Mouse (Mus musculus) cerebellum, adult 2 months (tissue): ENCODE measurements around the gene Ltbp1. TPM values are rescaled to one million over a fixed set of nuclear protein-coding genes. Genes with fewer than 3 reads are reported as not detected.

Experiments
- DNase-seq, 2 experiments: peaks; one replicate each; pipeline ENCODE4 v3.0.0; 2021
- H3K27ac ChIP-seq: fragments of 200-500 bp; 2 replicates; pipeline ENCODE4 v1.5.1; 2012; ENCODE audit warnings: low read length, control low read depth, inconsistent platforms; ENCODE audit not compliant: insufficient read depth
- H3K27me3 ChIP-seq: fragments of 200-500 bp; 2 replicates; pipeline ENCODE4 v1.6.1; 2012; ENCODE audit warnings: inconsistent platforms, mild to moderate bottlenecking, low read length, moderate library complexity; ENCODE audit not compliant: control insufficient read depth, insufficient read depth
- H3K4me1 ChIP-seq: fragments of 200-500 bp; 2 replicates; pipeline ENCODE4 v1.6.1; 2011; ENCODE audit warnings: low read length; ENCODE audit not compliant: control insufficient read depth, insufficient read depth
- H3K4me3 ChIP-seq: fragments of 200-500 bp; replicated peaks from 2 replicates; pipeline ENCODE3; 2011; ENCODE audit warnings: mild to moderate bottlenecking, low read depth, low read length, control low read depth; ENCODE audit not compliant: insufficient read depth
- CTCF ChIP-seq: fragments of 200-500 bp; IDR thresholded peaks from 2 replicates; pipeline ENCODE4 v1.5.1; 2011; ENCODE audit warnings: low read depth, mild to moderate bottlenecking, control low read depth, low read length, moderate library complexity, borderline replicate concordance; ENCODE audit not compliant: insufficient read depth
- POLR2A ChIP-seq: fragments of 200-500 bp; IDR thresholded peaks from 2 replicates; pipeline ENCODE4 v1.6.1; 2011; ENCODE audit warnings: low read length, control low read depth, borderline replicate concordance; ENCODE audit not compliant: insufficient read depth
- WGBS: fragments of 180-500 bp; shearing (Covaris S2); methylation state at CpG from one replicate; pipeline ENCODE4 v1.1.7; 2018; 5-methylcytosine and 5-hydroxymethylcytosine counted together
- polyA plus RNA-seq: library from polyadenylated mRNA; depleted of rRNA; stranded (reverse); fragments of >200 nt; gene quantifications from 2 replicates; pipeline ENCODE4 v1.2.3, GENCODE M21; 2012

Gene Ltbp1
- polyA plus RNA-seq, 1 experiment, result 1.8 TPM

DNA sequence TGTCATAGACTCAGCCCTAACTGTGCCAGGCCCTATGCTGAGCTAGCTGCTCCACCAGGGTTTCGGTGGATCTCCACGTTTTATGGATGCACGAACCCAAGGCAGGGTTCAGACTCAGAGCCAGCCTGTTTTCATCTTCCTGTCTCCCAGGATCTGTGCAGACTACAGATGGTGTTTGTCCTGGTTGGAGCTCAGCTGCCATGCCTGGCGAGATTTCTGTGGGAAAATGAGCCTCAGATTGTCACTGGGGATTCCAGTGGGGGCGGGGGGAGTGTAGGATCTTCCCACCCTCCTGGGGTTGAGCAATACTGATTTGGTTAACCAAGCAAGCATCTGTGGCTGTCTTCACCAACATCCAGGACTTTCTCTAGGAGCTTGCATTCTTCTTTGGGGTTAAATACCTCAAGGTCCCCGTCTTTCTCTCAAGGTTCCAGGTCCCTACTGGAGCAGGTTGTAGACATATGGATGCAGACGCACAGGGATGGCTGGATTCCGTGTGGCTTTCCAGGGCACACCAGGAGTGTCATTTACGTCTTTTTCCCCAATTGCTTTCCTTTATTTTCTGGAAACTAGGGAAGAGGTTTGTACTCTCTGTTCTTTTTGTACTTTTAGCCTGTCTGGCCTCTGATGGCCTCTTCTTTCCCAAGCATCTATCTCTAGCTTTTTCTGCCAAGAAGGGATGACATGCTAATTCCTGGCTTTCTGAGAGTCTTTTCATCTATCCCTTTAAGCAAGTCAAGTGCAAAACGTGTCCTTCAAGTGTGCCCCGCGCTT lies 22.2 kb downstream of the Ltbp1 start:
- 29% methylated on average over 12 of the region's 12 CpGs for WGBS
- H3K27ac ChIP-seq, result no peak overlapping the region
- DNase-seq, result no peak
- TF ChIP-seq POLR2A (no peak), CTCF (no peak)
- H3K4me3 ChIP-seq, result no peak overlapping the region
- no peaks in the 10 kb centered on the region for H3K4me1 ChIP-seq
- H3K27me3 ChIP-seq, result no peaks in the 10 kb centered on the region

DNA sequence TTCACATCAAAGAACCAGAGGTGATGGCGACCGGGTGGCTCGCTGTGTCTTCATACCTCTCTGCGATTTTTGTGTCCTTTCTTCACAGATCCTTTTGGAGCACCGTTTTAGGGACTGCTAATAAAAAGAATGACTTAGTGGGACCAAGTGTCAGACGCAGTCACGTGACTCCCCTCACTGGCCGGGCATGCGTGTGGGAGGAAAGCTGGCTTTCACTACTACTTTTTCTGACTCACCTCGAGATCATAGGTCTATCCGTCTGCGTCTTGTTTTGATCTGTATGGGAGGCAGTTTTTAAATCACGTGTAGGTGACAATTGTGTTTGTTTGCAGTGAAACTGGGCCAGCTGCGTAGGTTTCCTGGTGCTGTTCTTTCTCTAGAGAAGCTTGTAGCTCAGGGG lies 28.0 kb downstream of the Ltbp1 start:
- Histone ChIP-seq H3K4me1 (no peaks in the 10 kb centered on the region), H3K4me3 (no peak overlapping the region), H3K27me3 (no peaks in the 10 kb centered on the region), H3K27ac (no peak overlapping the region)
- no peak for TF ChIP-seq CTCF
- no peak for TF ChIP-seq POLR2A
- DNase-seq, result no peak
- 89% methylated on average over 14 of the region's 14 CpGs for WGBS

DNA sequence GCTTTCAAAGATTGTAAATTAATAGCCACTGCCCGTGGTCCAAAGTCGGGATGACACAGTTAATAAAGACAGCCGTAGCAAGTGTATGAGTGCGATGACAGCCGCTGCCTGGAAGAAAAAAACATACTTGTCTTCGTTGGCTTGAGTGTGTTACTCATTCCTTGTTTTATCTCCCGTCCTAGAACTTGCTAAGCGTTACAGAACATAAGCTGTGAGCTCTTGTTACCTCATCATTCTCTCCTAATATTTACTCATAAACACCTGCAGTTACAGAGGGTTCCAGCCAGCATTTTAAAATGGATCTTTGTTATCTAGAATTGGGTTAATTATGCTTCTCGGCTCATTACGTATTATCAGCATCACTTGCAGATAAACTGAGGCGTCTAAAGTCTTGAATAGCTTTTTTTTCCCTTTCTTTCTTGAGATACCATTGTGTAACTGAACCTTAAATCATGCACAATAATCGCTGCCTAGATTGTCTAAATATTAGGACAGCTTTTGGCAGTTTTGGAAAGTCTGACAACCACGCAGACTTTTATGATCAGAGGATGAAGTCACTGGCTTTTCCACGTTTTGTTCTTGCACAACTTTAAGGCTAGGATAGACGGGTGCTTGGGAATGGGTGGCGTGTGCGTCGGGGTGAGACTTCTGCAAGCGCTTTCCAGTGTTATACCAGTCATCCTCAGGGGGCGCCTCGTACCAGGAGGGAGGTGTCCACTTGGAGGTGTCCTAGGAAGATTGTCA lies 28.7 kb downstream of the Ltbp1 start:
- Histone ChIP-seq H3K4me3 (no peak overlapping the region), H3K27me3 (no peaks in the 10 kb centered on the region), H3K4me1 (no peaks in the 10 kb centered on the region), H3K27ac (no peak overlapping the region)
- WGBS, result 86% methylated on average over 21 of the region's 21 CpGs
- no peak for DNase-seq
- TF ChIP-seq POLR2A (no peak), CTCF (no peak)

DNA sequence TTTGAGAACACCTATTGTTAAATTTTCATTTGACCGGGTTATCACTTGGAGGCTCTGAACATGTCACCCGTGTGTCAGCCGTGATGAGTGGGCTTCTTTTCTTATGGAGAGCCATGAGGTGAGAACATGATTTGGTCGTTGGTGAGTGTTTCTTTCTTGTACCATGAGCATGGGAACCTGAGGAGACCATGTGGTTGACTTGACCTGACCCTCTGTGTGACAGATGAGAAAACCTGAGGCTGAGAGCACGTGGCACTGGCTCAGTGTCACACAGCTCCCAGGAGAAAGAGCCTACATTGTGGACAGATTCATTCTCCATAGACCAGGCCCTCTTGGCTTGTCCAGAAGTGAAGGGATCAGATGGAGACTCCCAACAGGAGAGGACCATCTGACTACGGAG lies 31.5 kb downstream of the Ltbp1 start:
- Histone ChIP-seq H3K4me3 (no peak overlapping the region), H3K27ac (no peak overlapping the region), H3K4me1 (no peaks in the 10 kb centered on the region), H3K27me3 (no peaks in the 10 kb centered on the region)
- TF ChIP-seq CTCF, result no peak
- no peak for TF ChIP-seq POLR2A
- DNase-seq, result no peak
- 79% methylated on average over 6 of the region's 6 CpGs for WGBS

DNA sequence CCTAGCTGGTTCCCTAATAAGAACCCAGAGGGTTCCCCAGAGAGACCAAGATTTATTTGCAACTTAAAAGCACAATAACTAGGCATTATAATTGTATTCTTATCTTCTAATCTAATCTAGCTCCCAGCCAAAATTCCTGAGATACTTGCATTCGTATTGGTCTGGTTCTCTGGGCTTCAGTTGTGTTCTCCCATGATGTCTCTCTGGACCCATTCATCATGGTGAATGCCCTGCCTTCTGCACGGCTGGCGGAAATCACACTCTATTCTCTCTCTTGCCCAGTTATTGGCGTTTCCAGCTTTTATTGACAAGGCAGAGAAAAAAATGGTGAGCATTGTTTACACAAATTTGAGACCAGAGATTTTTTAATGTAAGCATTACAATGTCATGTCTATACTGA lies 33.6 kb downstream of the Ltbp1 start:
- H3K4me3 ChIP-seq, result no peak overlapping the region
- DNase-seq, result no peak
- no peaks in the 10 kb centered on the region for H3K27me3 ChIP-seq
- TF ChIP-seq POLR2A (no peak), CTCF (no peak)
- H3K27ac ChIP-seq, result no peak overlapping the region
- 73% methylated on average over 4 of the region's 4 CpGs for WGBS
- H3K4me1 ChIP-seq, result no peaks in the 10 kb centered on the region

DNA sequence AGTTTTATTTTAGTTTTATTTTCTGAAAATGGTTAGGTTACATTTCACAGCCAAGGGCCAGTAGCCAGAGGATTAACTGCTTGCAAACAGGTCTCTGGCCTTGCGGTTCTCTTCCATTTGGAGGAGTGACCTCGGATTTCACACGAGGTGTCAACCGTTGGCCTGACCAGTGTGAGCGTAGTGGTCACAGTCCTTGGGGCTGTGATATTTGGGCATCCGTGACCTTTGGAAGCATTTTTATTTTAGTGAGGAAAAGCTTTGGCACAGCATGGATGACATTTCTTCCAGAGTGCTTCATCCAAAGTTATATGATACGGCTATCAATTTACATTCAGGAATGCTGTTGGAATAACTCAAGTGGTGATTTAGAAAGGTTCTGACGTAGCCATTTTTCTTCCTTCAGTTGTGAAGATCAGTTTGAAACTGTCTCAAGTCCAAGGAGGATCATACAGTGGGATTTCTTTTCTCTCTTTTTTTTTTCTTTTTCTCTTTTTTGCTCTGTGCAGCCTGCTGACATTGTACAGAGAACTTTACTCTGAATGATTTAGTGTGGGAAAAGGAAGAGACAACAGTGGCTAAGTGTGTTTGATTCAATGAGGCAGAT lies 44.1 kb downstream of the Ltbp1 start:
- DNase-seq, result no peak
- no peak overlapping the region for H3K27ac ChIP-seq
- 77% methylated on average over 8 of the region's 8 CpGs for WGBS
- TF ChIP-seq POLR2A (no peak), CTCF (no peak)
- no peak overlapping the region for H3K4me3 ChIP-seq
- H3K4me1 ChIP-seq, result no peaks in the 10 kb centered on the region
- no peaks in the 10 kb centered on the region for H3K27me3 ChIP-seq

DNA sequence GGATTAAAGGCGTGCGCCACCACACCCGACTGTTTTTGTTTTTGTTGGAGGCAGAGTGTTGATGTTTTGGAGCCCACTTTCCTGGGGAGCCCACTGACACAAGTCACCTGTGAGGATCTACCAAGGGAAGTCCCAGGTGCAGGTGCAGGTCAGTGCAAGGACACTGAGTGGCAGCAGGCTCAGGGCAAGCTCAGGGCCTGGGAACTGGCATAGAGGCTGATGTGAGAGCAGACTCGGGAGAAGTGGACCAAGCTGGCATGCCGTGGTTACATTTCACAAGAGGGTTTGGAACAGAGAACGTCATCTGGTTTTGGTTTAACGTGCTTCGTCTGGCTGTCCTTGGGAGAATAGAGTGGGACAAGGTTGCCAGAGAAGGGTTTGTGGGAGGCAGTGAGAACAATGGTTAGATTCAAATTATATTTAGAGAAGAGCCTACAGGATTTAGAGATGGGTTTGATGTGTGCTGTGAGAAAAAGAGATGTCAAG lies 46.1 kb downstream of the Ltbp1 start:
- Histone ChIP-seq H3K4me3 (no peak overlapping the region), H3K27ac (no peak overlapping the region), H3K27me3 (no peaks in the 10 kb centered on the region), H3K4me1 (no peaks in the 10 kb centered on the region)
- 83% methylated on average over 8 of the region's 8 CpGs for WGBS
- no peak for DNase-seq
- no peak for TF ChIP-seq POLR2A
- no peak for TF ChIP-seq CTCF
